Mouse (Mus musculus) brown adipose tissue, adult 24 weeks (tissue): ENCODE measurements around the gene Tns1. TPM values are rescaled to one million over a fixed set of nuclear protein-coding genes. Genes with fewer than 3 reads are reported as not detected.
A peak's percentile ranks its signal among the peaks of the same experiment; 100 is the strongest.

Source experiments
- H3K27ac ChIP-seq: fragments of 200-500 bp; replicated peaks from 2 replicates; pipeline ENCODE4 v1.5.1; 2012; ENCODE audit warnings: low read depth, mild to moderate bottlenecking, low read length
- H3K4me1 ChIP-seq: fragments of 200-500 bp; 2 replicates; pipeline ENCODE4 v1.6.1; 2012; ENCODE audit warnings: low read length, mixed read lengths; ENCODE audit not compliant: control insufficient read depth, insufficient read depth, insufficient read length
- H3K4me3 ChIP-seq: fragments of 200-500 bp; 2 replicates; pipeline ENCODE4 v1.5.1; 2012; ENCODE audit warnings: low read depth, mild to moderate bottlenecking, low read length, moderate library complexity; ENCODE audit not compliant: insufficient read depth
- polyA plus RNA-seq: library from polyadenylated mRNA; stranded (reverse); fragments of >200 nt; gene quantifications from 2 replicates; pipeline ENCODE4 v1.2.4, GENCODE M21; 2012; ENCODE audit not compliant: missing spikeins, insufficient read depth, insufficient read length

The Tns1 gene
- polyA plus RNA-seq, 1 experiment: 237 TPM

DNA sequence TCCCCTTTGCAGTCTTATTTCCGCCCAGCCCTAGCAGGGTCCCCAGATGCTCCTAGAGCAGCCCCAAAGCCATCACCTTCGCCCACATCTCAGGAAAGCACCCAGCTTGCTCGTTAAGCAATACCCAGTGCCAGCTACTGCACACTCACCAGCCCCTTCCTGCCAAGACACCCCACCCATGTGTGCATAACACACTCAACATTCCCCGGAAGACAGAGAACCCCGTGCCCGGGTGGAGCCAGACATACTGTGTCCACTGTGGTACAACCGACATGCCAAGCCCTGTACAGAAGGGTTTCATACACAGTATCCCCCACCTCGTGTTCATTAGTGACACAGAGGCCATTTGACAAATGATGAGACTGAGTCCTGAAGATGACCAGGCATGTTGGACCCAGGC is 195.9 kb downstream of the Tns1 start:
- Histone ChIP-seq H3K27ac (peak overlapping the region; percentile 54), H3K4me3 (no peak overlapping the region), H3K4me1 (peaks cover 50% of the 10 kb centered on the region)

DNA sequence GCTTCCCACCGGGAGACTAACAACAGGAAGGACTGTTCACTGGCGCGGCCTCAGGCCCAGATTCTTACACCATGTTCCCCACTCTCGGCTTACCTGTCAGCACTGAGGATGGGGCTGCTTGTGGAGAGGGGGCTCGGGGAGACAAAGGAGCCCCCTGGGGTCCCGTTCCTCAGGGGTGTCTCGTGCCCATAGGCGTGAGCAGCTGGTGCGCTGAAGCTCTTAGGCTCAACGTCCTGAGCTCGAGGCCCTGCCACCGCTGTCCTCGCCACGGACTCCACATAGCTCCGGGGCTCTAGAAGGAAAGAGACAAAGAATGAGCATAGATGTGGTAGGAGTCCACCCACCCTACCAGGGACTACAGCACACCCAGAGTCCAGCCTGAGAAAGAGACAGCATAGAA is 196.4 kb downstream of the Tns1 start:
- H3K27ac ChIP-seq: peak overlapping the region; percentile 54
- no peak overlapping the region for H3K4me3 ChIP-seq
- peaks cover 46% of the 10 kb centered on the region for H3K4me1 ChIP-seq

DNA sequence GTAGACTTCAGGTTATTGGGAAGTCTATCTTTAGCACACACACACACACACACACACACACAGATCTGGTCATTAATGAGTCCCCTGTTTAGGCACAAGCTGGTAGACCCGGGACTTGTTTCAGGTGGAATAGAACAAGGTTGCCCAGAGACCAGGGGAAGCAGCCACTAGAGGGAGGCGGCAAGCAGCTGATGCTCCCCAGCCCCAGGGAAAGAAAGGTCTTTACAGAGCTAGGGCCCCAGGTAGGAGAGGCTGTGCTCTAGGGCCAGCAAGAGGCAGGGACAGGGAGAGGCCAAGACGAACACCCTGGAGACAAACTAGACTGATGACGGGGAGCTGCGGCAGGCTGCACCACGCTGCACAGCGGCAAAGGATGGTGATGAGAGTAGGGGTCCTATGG is 198.0 kb downstream of the Tns1 start:
- peaks cover 40% of the 10 kb centered on the region for H3K4me1 ChIP-seq
- H3K4me3 ChIP-seq: no peak overlapping the region
- H3K27ac ChIP-seq: peak overlapping the region; percentile 54

DNA sequence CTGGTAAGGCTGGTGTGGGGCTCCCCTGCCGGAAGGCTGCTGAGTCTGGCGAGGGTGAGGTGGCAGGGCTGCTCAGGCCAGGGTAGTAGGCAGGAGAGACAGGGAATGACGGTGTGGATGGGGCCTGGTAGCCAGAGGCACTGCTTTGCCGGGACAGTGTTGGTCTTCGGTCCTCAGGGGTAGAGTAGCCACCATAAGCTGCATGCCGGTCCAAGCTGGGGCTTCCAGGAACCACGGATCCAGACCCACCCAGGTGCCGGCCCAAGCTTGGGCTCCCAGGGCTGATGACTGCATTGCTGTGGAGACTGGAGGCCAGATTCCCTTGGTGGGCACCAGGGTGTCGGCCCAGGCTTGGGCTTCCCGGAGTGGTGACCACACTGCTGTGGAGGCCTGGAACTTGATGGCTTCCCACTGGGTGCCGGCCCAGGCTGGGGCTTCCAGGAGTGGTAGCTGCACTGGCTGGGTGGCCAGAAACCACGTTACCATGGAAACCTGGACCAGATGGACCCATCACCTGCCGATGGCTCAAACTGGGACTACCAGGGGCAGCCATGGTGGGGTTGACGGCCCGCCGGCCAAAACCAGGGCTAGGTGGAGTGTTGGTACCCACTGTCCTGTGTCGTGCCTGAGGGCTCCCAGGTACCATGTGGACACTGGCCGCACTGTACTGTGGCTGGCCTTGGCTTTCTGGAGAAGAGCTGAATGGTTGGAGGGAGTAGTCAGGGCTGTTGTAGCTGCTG is 199.2 kb downstream of the Tns1 start:
- Histone ChIP-seq H3K4me1 (peaks cover 32% of the 10 kb centered on the region), H3K4me3 (no peak overlapping the region), H3K27ac (peak overlapping the region; percentile 88; the same call in 1 of the 2 replicates)

DNA sequence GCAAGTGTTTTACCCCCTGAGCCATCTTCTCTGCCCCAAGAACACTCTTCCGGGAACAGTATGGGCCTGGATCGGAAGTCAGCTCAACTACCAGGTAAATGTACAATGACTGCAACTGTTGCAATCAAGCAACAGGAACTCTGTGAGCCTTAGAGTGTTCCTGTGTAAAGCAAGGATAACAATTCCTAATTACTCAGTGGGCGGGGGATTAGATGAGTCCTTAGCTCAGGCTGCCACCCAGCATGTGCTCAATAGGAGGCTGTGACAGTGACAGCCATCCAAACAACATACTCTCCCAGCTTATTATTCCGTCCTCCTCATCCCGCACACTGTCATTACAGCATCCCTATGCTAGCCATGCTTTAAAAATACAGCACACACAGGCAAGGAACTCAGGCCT is 200.0 kb downstream of the Tns1 start:
- Histone ChIP-seq H3K4me1 (peaks cover 25% of the 10 kb centered on the region), H3K27ac (peak overlapping the region; percentile 88; the same call in 1 of the 2 replicates), H3K4me3 (no peak overlapping the region)

DNA sequence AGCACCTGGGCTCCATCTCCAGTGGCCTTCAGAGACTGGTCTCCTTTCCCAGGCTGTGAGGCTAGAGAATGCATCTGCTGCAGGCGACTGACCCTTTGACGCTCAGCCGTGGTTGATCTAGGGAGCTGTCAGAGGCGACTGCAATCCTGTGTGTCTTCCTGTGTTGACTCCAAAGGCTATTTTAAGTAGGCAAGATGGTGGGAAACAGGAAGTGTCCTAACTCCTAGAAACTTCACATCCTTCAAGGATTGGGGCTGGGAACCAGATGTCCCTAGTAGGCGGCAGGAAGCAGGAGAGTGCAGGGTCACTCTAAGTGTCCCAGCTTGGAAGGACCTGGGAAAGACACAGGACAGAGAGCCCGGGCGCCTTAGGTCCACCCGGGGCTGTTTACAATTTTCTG is 201.1 kb downstream of the Tns1 start:
- peak overlapping the region; percentile 88 for H3K27ac ChIP-seq
- no peak overlapping the region for H3K4me3 ChIP-seq
- H3K4me1 ChIP-seq: peaks cover 17% of the 10 kb centered on the region

DNA sequence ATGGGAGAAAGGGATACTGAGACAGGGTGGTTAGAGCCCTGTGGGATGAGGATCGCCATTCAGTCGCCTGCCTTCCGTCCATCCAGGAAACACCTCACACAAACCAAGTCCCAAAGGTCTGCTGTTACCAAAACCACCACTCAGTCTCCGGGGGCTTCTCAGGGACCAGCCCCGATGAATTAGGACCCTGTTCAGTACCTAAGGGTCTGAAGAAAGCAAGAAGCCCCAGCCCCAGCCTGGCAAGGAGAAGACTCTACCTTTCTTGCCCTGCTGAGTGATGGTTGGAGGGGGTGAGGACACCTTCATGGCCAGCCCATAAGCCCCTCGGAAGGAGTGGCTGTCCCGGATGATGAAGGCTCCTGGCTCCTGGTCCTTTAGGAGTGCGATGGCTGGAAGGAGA is 203.5 kb downstream of the Tns1 start:
- Histone ChIP-seq H3K27ac (0 out of 2 replicates have a peak overlapping the region, but pooled peaks have one; percentile 5), H3K4me1 (peaks cover 9% of the 10 kb centered on the region)

DNA sequence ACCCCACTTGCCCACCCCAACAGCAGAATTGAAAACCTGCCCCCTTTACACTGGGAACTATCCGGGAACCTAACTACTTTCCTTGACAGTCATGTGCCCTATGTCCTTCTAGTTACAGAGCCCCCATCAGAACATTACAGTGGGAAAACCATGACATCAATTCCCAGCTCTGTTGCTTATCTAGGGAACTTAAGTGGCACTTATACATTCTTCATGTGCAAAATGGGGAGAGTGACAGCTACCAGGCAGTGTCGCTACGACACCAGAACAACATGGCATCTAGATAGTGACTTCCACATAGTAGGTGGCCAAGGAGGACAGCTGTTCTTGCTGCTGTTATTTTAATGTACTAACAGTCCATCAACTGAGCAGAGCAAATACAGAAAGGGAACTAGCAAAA is 204.3 kb downstream of the Tns1 start:
- H3K4me3 ChIP-seq: no peak overlapping the region
- peaks cover 9% of the 10 kb centered on the region for H3K4me1 ChIP-seq
- no peak overlapping the region for H3K27ac ChIP-seq

More for the DNA sequence above, 203.5 kb downstream of the Tns1 start:
- H3K4me3 ChIP-seq: no peak overlapping the region

DNA sequence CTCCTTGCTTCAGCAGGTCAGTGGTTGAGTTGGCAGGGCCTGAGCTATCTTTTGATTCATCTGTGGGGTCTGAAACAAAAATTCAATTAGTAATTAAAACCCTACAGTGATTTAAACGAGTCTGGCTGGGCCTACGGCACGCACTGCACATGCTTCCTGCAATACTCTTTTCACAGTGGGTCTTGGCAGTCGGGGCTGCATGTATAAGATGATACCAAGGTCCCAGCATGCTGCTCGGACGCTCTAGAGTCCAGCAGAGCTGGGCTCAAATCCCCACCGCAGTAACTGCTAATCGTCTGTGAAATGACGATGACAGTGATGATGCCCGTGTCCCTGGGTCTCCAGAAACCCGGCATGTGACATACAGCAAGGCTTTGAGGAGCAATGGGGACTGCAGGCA is 206.2 kb downstream of the Tns1 start:
- no peak overlapping the region for H3K4me3 ChIP-seq
- H3K4me1 ChIP-seq: peaks cover 13% of the 10 kb centered on the region; the same call in 1 of the 2 replicates
- H3K27ac ChIP-seq: no peak overlapping the region

DNA sequence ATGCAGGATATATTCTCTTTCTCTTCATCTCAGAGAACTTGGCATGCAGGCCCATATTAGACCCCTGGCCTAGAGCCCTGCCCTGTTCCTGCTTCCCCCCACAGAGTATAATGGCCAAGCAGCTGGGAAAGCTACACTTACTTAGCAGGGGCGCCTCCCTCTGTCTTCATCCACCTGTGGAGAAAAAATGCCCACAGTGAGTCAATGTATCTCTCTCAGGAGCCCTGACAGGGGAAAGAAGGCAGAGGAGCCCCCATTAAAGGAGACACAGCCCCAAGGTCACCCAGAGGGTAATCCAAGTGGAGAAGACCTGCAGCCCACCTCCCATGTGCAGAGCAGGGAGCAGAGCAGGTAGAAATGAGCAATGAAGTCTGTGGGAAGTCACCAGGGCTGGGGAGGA is 208.0 kb downstream of the Tns1 start:
- Histone ChIP-seq H3K4me3 (no peak overlapping the region), H3K4me1 (0 out of 2 replicates have a peak, but pooled peaks cover 4% of the 10 kb centered on the region), H3K27ac (peak overlapping the region; percentile 14; the same call in 1 of the 2 replicates)

DNA sequence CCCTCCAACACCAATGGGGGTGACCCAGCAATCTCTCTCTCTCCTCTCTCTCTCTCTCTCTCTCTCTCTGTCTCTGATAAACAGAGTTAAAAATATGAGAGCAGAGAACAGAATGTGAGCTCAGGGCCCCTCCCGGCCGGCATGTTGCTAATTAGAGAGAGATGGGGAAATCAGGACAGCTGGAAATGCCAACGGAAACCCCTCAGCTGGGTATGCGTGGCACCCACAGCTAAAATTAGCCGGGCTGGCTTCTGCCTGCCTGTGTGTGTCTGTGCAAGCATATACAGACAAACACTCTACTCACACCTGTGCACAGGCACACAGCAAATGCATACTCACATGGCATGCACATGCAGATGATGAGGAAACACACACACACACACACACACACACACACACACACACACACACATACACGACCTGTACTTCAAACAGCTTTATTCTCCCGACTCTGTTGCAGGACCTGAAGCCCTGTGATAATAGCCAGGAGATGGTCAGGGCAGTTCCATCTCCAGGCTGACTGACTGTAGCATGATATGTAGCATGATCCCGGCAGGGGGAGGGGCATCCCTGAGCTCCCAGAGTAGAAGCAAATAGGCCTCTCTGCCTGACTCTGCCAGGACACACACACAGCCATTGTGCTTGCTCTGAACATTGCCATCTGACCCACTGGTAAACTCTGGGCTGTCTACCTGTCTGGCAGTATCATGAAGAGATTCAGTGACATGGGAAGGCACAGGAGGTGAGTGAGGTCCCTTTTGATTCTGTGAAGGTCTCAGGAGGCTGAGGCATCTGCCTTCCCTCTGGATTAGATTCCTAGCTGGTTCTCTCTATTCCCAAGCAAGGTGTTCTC is 208.8 kb downstream of the Tns1 start:
- 0 out of 2 replicates have a peak, but pooled peaks cover 4% of the 10 kb centered on the region for H3K4me1 ChIP-seq
- H3K4me3 ChIP-seq: no peak overlapping the region
- H3K27ac ChIP-seq: peak overlapping the region; percentile 22; the same call in 1 of the 2 replicates

DNA sequence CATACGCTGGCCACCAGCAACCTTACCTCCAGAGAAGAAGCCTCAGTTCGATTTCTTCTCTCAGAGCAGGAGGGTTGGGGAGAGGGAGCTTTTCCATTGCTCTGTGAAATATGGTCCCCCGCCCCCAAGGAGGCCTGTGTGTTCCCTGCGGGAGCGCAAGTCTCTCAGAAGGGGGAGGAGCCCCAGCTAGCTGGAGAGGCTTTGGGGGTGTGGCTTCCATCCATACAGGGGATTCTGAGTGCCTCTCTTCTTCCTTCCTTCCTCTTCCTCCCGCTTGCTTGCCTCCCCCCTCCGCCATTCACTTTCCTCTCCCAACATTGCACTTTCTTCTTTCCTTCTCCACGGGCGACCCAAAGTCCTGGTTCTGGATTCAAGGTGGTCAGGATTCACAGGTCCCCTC is 210.2 kb downstream of the Tns1 start:
- H3K27ac ChIP-seq: 0 out of 2 replicates have a peak overlapping the region, but pooled peaks have one; percentile 33
- H3K4me1 ChIP-seq: 0 out of 2 replicates have a peak, but pooled peaks cover 4% of the 10 kb centered on the region
- no peak overlapping the region for H3K4me3 ChIP-seq

DNA sequence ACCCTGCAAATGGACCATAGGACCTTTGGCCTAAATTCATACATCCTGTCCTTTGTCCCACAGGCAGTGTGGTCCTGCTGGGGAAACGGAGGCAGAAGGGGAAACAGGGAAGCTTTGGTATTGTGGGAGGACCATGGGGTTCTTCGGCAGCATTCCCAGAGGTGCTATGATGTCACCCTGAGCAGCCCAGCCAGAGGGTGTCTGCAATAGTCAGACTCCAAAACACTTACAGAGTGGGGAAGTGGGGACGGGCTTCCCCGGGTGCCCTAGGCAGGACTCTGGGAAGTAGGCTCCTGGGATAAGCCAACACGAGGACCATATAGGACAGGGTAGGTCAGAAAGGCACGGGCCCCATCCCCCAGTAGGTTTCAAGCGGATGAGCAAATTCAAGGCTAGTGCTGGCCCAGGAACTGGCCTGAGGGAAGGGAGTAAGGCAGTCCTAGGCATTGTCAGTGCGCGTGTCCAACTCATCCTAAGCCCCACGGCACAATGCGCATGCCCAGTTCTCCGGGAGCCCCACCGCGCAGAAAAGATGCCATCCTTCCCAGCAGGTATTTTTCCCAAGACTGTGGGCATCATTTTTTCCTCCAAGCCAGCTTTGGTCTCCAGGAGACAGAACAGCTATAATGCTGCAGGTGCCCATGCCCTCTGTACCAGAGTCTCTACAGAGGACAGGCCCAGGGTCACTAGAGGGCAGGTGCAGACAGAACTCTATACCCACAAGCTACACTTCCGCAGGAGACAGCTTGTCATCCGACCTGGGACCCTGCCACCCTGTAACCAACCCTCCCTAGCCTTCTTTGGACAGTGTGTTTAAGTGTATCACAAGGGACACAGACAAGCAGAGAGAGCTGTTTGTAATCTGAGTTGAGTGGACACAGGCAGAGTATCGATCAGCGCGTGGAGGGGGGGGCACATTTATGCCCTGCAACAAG is 210.9 kb downstream of the Tns1 start:
- H3K27ac ChIP-seq: peak overlapping the region; percentile 33; the same call in 1 of the 2 replicates
- H3K4me1 ChIP-seq: 0 out of 2 replicates have a peak, but pooled peaks cover 4% of the 10 kb centered on the region
- H3K4me3 ChIP-seq: no peak overlapping the region

DNA sequence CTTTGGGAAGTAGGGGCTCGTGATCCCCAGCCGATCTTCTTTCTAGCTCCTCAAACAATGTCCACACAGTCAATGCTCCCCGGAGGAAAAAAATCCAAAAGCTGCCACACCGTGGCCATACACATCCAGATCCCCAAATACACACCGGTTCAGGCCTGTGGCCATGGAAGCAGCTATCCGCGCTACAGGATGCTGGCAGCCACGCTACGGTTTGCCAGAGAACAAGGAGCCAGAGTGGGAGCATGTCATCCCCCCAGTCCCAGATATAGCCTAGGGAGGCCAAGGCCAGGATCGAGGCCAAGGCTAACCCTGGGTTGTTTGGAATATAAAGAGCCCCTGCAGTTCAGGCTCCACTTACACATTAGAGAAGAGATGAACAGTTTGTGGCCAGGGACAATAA is 211.8 kb downstream of the Tns1 start:
- H3K4me3 ChIP-seq: no peak overlapping the region
- 0 out of 2 replicates have a peak, but pooled peaks cover 4% of the 10 kb centered on the region for H3K4me1 ChIP-seq
- no peak overlapping the region for H3K27ac ChIP-seq
